Mouse (Mus musculus): Measurements from ENCODE around the gene Snrnp25. TPM values are rescaled to one million over a fixed set of nuclear protein-coding genes. Genes with fewer than 3 reads are reported as not detected.

Snrnp25 gene
- total and polyA plus RNA-seq, 3 experiments = 106 to 208 (median 123) TPM

DNA sequence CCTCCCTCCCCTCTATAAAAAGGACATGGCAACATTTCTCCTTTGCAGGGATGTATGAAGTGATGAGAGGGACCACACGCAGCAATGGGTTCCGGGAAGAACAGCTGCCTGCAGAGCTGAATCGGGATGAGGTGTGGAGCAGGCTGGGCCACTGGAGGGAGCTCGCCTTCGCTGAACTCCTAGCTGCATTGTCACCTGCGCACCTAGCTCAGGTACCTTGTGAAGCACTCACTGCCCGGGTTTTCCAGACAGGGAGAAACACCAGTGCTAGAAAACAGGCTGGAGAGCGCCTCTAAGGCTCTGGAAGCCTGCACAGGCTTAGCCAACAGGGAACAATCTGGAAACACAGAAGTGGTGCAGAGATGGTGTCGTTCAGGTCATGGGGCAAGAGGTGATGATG, 43.7 kb upstream of the Snrnp25 start:
- DNase-seq (ENCODE audit: extremely low read depth) = no peak
- in situ Hi-C loops (cut with MboI; ENCODE audit: low pct_ligation_motif_present, low pct_unique_long_range_greater_than_20kb, low sequenced_read_pairs) = no loop called here
- H3K27me3 ChIP-seq (replicated peaks) = peaks cover 33% of the 10 kb centered on the region
- dilution Hi-C loops (cut with MboI; ENCODE audit: extremely low pct_ligation_motif_present, extremely low pct_unique_long_range_greater_than_20kb, low sequenced_read_pairs) = no loop called here
- H3K4me2 ChIP-seq (ENCODE audit: insufficient read depth, low read depth, poor library complexity, severe bottlenecking) = no peak overlapping the region
- no peak overlapping the region for H3K4me3 ChIP-seq (replicated peaks in 1 of 3; ENCODE audit: low read depth in 2 of 3, low read length in 2 of 3, poor library complexity in 1 of 3)
- H3K9ac ChIP-seq (ENCODE audit: insufficient read depth, low read depth) = no peak overlapping the region
- H3K9me3 ChIP-seq (replicated peaks; ENCODE audit: low read length) = no peaks in the 10 kb centered on the region
- peaks cover 3 to 6% of the 10 kb centered on the region in 2 experiments for H3K4me1 ChIP-seq (ENCODE audit: control insufficient read depth in 1 of 2, insufficient read depth in 2 of 2)
- no peak overlapping the region for H3K27ac ChIP-seq (ENCODE audit: insufficient read depth, low read depth)
- TF ChIP-seq ZNF384 (IDR thresholded peaks at IDR 0.05; ENCODE audit: low read depth, low read length) = no peak
- no peak for TF ChIP-seq CTCF (conservative IDR thresholded peaks at IDR 0.05 in 1 of 2, IDR thresholded peaks at IDR 0.05 in 1 of 2; ENCODE audit: low read depth in 2 of 2, low read length in 2 of 2)
- TF ChIP-seq RCOR1 (conservative IDR thresholded peaks at IDR 0.05; ENCODE audit: low read depth, low read length) = no peak
- no peak for TF ChIP-seq USF2 (conservative IDR thresholded peaks at IDR 0.05; ENCODE audit: low read depth, low read length)
- H3K79me2 ChIP-seq (replicated peaks; ENCODE audit: control insufficient read depth, extremely low read depth, insufficient read depth, poor library complexity, severe bottlenecking) = no peaks in the 10 kb centered on the region
- H3K36me3 ChIP-seq (replicated peaks in 1 of 2; ENCODE audit: control insufficient read depth in 1 of 2, insufficient read depth in 1 of 2, low read length in 1 of 2) = no peaks in the 10 kb centered on the region

GRCm38 (mm10) chr11:32161922-32162804, 43.1 kb upstream of the Snrnp25 start:
- peak; percentile 53 for DNase-seq (ENCODE audit: extremely low read depth)
- TF ChIP-seq USF2 (conservative IDR thresholded peaks at IDR 0.05; ENCODE audit: low read depth, low read length) = no peak
- peak; percentile 63 for TF ChIP-seq NRF1 (IDR thresholded peaks at IDR 0.05; ENCODE audit: low read depth, low read length)
- peak; percentile 80 to 95 for TF ChIP-seq CTCF (conservative IDR thresholded peaks at IDR 0.05 in 1 of 2, IDR thresholded peaks at IDR 0.05 in 1 of 2; ENCODE audit: low read depth in 2 of 2, low read length in 2 of 2)
- TF ChIP-seq RAD21 (IDR thresholded peaks at IDR 0.05; ENCODE audit: low read depth, low read length) = peak; percentile 76
- no peak for TF ChIP-seq ELF1 (IDR thresholded peaks at IDR 0.05; ENCODE audit: low read depth, low read length)
- TF ChIP-seq SMC3 (IDR thresholded peaks at IDR 0.05; ENCODE audit: low read depth, low read length) = peak; percentile 94
- TF ChIP-seq ZC3H11A (IDR thresholded peaks at IDR 0.05; ENCODE audit: low read depth, low read length) = peak; percentile 13; the same call in 1 of the 2 replicates
- no peak overlapping the region for H3K4me3 ChIP-seq (replicated peaks in 1 of 3; ENCODE audit: low read depth in 2 of 3, low read length in 2 of 3, poor library complexity in 1 of 3)

DNA sequence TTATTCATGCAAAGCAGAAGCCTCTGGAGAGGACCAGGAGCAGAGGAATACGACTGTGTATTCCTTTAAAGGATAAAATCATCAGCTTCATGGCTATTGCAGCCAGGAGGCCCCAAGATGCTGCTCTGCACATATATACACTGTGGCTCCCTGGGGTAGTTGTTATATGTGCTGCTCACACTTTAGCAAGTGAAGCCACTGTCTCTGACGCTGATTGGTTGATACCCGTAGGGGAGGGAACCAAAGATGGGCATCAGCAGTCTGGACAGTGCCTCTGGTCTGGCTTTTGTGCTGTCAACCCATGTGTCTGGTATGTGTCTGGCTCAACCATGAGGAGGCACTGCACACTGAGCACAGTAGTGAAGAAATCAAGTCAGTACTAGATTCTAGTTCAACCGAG, 38.5 kb upstream of the Snrnp25 start:
- in situ Hi-C loops (cut with MboI; ENCODE audit: low pct_ligation_motif_present, low pct_unique_long_range_greater_than_20kb, low sequenced_read_pairs) = no loop called here
- Histone ChIP-seq H3K9me3 (replicated peaks; ENCODE audit: low read length) (no peaks in the 10 kb centered on the region), H3K4me2 (ENCODE audit: insufficient read depth, low read depth, poor library complexity, severe bottlenecking) (no peak overlapping the region), H3K27me3 (replicated peaks) (peaks cover 11% of the 10 kb centered on the region), H3K9ac (ENCODE audit: insufficient read depth, low read depth) (no peak overlapping the region), H3K79me2 (replicated peaks; ENCODE audit: control insufficient read depth, extremely low read depth, insufficient read depth, poor library complexity, severe bottlenecking) (no peaks in the 10 kb centered on the region), H3K4me3 (replicated peaks in 1 of 3; ENCODE audit: low read depth in 2 of 3, low read length in 2 of 3, poor library complexity in 1 of 3) (no peak overlapping the region), H3K36me3 (replicated peaks in 1 of 2; ENCODE audit: control insufficient read depth in 1 of 2, insufficient read depth in 1 of 2, low read length in 1 of 2) (no peaks in the 10 kb centered on the region), H3K4me1 (ENCODE audit: control insufficient read depth in 1 of 2, insufficient read depth in 2 of 2) (peaks cover 3 to 16% of the 10 kb centered on the region in 2 experiments; a peak in 3 of 4 replicates), H3K27ac (ENCODE audit: insufficient read depth, low read depth) (no peak overlapping the region)
- no peak for DNase-seq (ENCODE audit: extremely low read depth)
- dilution Hi-C loops (cut with MboI; ENCODE audit: extremely low pct_ligation_motif_present, extremely low pct_unique_long_range_greater_than_20kb, low sequenced_read_pairs) = no loop called here
- TF ChIP-seq JUN (IDR thresholded peaks at IDR 0.05; ENCODE audit: insufficient read depth, low read depth, low read length) (no peak), KAT2A (IDR thresholded peaks at IDR 0.05; ENCODE audit: insufficient replicate concordance, low read length) (no peak), TCF12 (IDR thresholded peaks at IDR 0.05; ENCODE audit: low read depth, low read length) (no peak), ZKSCAN1 (IDR thresholded peaks at IDR 0.05; ENCODE audit: borderline replicate concordance, low read depth, low read length) (no peak), MAZ (IDR thresholded peaks at IDR 0.05; ENCODE audit: low read depth, low read length) (no peak), RCOR1 (conservative IDR thresholded peaks at IDR 0.05; ENCODE audit: low read depth, low read length) (no peak), POLR2A (IDR thresholded peaks at IDR 0.05; ENCODE audit: low read depth, low read length) (no peak), CHD1 (IDR thresholded peaks at IDR 0.05; ENCODE audit: low read depth, low read length) (no peak), PAX5 (IDR thresholded peaks at IDR 0.05; ENCODE audit: low read length) (no peak), CTCF (conservative IDR thresholded peaks at IDR 0.05 in 1 of 2, IDR thresholded peaks at IDR 0.05 in 1 of 2; ENCODE audit: low read depth in 2 of 2, low read length in 2 of 2) (no peak), ZMIZ1 (IDR thresholded peaks at IDR 0.05; ENCODE audit: low read depth, low read length) (no peak), JUND (conservative IDR thresholded peaks at IDR 0.05; ENCODE audit: low read depth, low read length) (no peak), ELF1 (IDR thresholded peaks at IDR 0.05; ENCODE audit: low read depth, low read length) (no peak), CHD2 (IDR thresholded peaks at IDR 0.05; ENCODE audit: low read length) (no peak), MAX (IDR thresholded peaks at IDR 0.05; ENCODE audit: low read length) (no peak), MAFK (IDR thresholded peaks at IDR 0.05; ENCODE audit: insufficient replicate concordance, low read length) (no peak), SMC3 (IDR thresholded peaks at IDR 0.05; ENCODE audit: low read depth, low read length) (no peak)

More at GRCm38 (mm10) chr11:32161922-32162804, 43.1 kb upstream of the Snrnp25 start:
- Histone ChIP-seq H3K36me3 (replicated peaks in 1 of 2; ENCODE audit: control insufficient read depth in 1 of 2, insufficient read depth in 1 of 2, low read length in 1 of 2) (no peaks in the 10 kb centered on the region), H3K27me3 (replicated peaks) (peaks cover 33% of the 10 kb centered on the region), H3K27ac (ENCODE audit: insufficient read depth, low read depth) (no peak overlapping the region), H3K9me3 (replicated peaks; ENCODE audit: low read length) (no peaks in the 10 kb centered on the region), H3K9ac (ENCODE audit: insufficient read depth, low read depth) (no peak overlapping the region), H3K79me2 (replicated peaks; ENCODE audit: control insufficient read depth, extremely low read depth, insufficient read depth, poor library complexity, severe bottlenecking) (no peaks in the 10 kb centered on the region), H3K4me1 (ENCODE audit: control insufficient read depth in 1 of 2, insufficient read depth in 2 of 2) (peaks cover 3 to 6% of the 10 kb centered on the region in 2 experiments), H3K4me2 (ENCODE audit: insufficient read depth, low read depth, poor library complexity, severe bottlenecking) (peak overlapping the region; percentile 33)
- dilution Hi-C loops (cut with MboI; ENCODE audit: extremely low pct_ligation_motif_present, extremely low pct_unique_long_range_greater_than_20kb, low sequenced_read_pairs) = no loop called here
- in situ Hi-C loops (cut with MboI; ENCODE audit: low pct_ligation_motif_present, low pct_unique_long_range_greater_than_20kb, low sequenced_read_pairs) = no loop called here
